Mouse (Mus musculus): ENCODE measurements at regions not wholly inside any gene's neighbourhood (a gene's known extent, or its start where the extent isn't known, plus 50 kb on each side); places are given as distances from the start of the nearest gene placed in this dataset.
"Not testable (repeated sequence)": the region's sequence is repeated elsewhere in the genome, so short reads cannot be mapped to it uniquely, and the experiment has no call there.

GRCm38 (mm10) chr13:70233896-70234799 lies 403.3 kb downstream of the Ice1 start:
- H3K27ac ChIP-seq (replicated peaks; ENCODE audit: low read depth, low read length): no peak overlapping the region
- 31% methylated on average over 22 of the region's 22 CpGs for WGBS
- DNase-seq (ENCODE audit: low spot score) (peak; percentile 59), ATAC-seq (ENCODE audit: low read depth) (peak; percentile 84)
- no peaks in the 10 kb centered on the region for H3K4me1 ChIP-seq (ENCODE audit: control insufficient read depth, insufficient read depth, low read length)
- no peak overlapping the region for H3K9ac ChIP-seq (ENCODE audit: low read depth, low read length)
- no peak overlapping the region for H3K4me3 ChIP-seq (ENCODE audit: low read depth, low read length)
- H3K4me2 ChIP-seq (ENCODE audit: low read depth, low read length): peak overlapping the region; percentile 35
- H3K9me3 ChIP-seq (ENCODE audit: control insufficient read depth, low read length): no peaks in the 10 kb centered on the region
- no peaks in the 10 kb centered on the region for H3K36me3 ChIP-seq (ENCODE audit: control insufficient read depth, insufficient read depth, low read length)
- H3K27me3 ChIP-seq (replicated peaks; ENCODE audit: control insufficient read depth, insufficient read depth, low read length): no peaks in the 10 kb centered on the region

- H3K4me1 ChIP-seq (ENCODE audit: control insufficient read depth, insufficient read depth, low read length): no peaks in the 10 kb centered on the region
- no peak overlapping the region for H3K9ac ChIP-seq (ENCODE audit: low read depth, low read length)
- no peak for ATAC-seq (ENCODE audit: low read depth)
- DNase-seq (ENCODE audit: low spot score): no peak
- no peaks in the 10 kb centered on the region for H3K36me3 ChIP-seq (ENCODE audit: control insufficient read depth, insufficient read depth, low read length)
- H3K9me3 ChIP-seq (ENCODE audit: control insufficient read depth, low read length): no peaks in the 10 kb centered on the region
- no peak overlapping the region for H3K27ac ChIP-seq (replicated peaks; ENCODE audit: low read depth, low read length)
- H3K27me3 ChIP-seq (replicated peaks; ENCODE audit: control insufficient read depth, insufficient read depth, low read length): no peaks in the 10 kb centered on the region
- H3K4me2 ChIP-seq (ENCODE audit: low read depth, low read length): no peak overlapping the region
- WGBS: 89% methylated on average over 4 of the region's 4 CpGs
- no peak overlapping the region for H3K4me3 ChIP-seq (ENCODE audit: low read depth, low read length)
Observed at GRCm38 (mm10) chr13:70243598-70244157, 393.8 kb downstream of the Ice1 start.

DNA sequence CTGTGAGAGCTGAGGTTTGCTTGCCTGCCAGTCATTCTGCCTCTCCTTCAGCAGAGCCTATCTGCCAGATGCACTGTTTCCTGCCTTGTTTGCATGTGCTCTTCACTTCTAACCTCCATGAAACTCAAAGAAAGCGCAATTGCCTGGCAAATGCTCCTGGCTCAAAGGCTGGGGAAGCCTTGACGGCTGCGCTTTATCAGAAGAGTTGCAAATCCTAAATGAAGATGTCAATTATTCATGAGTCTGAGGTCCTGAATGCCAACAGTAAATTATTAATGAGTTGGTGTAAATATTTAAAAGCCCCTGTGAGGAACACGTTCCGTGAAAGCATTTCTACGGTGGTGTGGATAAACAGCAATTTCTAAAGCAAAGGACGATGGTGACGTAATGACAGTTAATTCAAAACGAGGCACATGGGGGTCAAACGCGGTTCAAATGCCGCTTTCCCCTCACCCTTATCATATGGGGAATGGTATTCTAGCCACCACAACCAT lies 377.4 kb downstream of the Ice1 start:
- DNase-seq (ENCODE audit: low spot score) (no peak), ATAC-seq (ENCODE audit: low read depth) (no peak)
- Histone ChIP-seq H3K4me2 (ENCODE audit: low read depth, low read length) (no peak overlapping the region), H3K9ac (ENCODE audit: low read depth, low read length) (no peak overlapping the region), H3K9me3 (ENCODE audit: control insufficient read depth, low read length) (no peaks in the 10 kb centered on the region), H3K36me3 (ENCODE audit: control insufficient read depth, insufficient read depth, low read length) (no peaks in the 10 kb centered on the region), H3K27ac (replicated peaks; ENCODE audit: low read depth, low read length) (no peak overlapping the region), H3K27me3 (replicated peaks; ENCODE audit: control insufficient read depth, insufficient read depth, low read length) (no peaks in the 10 kb centered on the region), H3K4me3 (ENCODE audit: low read depth, low read length) (no peak overlapping the region), H3K4me1 (ENCODE audit: control insufficient read depth, insufficient read depth, low read length) (no peaks in the 10 kb centered on the region)
- 74% methylated on average over 12 of the region's 12 CpGs for WGBS

DNA sequence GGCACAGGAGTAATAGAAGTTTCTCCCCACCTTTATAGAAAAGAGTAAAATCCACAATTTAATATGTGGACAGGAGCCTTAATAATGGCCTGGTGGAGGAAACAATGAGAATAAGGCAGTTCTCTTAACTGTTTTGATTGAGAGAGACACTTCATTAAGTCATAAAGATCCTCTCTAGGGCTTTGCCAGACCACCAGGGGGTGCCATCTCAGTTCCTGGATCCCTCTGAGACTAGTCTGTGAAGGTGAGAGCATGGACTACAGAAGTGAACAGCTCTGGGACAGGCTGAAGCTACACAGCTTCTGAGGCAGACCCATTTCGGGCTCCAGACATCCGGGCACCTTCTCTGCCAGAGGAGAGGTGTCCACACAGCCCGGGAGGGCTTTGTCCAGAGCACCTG lies 373.8 kb downstream of the Ice1 start:
- no peaks in the 10 kb centered on the region for H3K36me3 ChIP-seq (ENCODE audit: control insufficient read depth, insufficient read depth, low read length)
- 90% methylated on average over 3 of the region's 3 CpGs for WGBS
- no peak overlapping the region for H3K9ac ChIP-seq (ENCODE audit: low read depth, low read length)
- H3K4me2 ChIP-seq (ENCODE audit: low read depth, low read length): no peak overlapping the region
- no peak overlapping the region for H3K4me3 ChIP-seq (ENCODE audit: low read depth, low read length)
- H3K27ac ChIP-seq (replicated peaks; ENCODE audit: low read depth, low read length): no peak overlapping the region
- no peak for ATAC-seq (ENCODE audit: low read depth)
- H3K27me3 ChIP-seq (replicated peaks; ENCODE audit: control insufficient read depth, insufficient read depth, low read length): no peaks in the 10 kb centered on the region
- no peak for DNase-seq (ENCODE audit: low spot score)
- H3K4me1 ChIP-seq (ENCODE audit: control insufficient read depth, insufficient read depth, low read length): no peaks in the 10 kb centered on the region
- H3K9me3 ChIP-seq (ENCODE audit: control insufficient read depth, low read length): no peaks in the 10 kb centered on the region

GRCm38 (mm10) chr13:70276884-70277378 lies 360.5 kb downstream of the Ice1 start:
- H3K27ac ChIP-seq (replicated peaks; ENCODE audit: low read depth, low read length): 0 out of 2 replicates have a peak overlapping the region, but pooled peaks have one; percentile 39
- 90% methylated on average over 10 of the region's 10 CpGs for WGBS
- H3K4me1 ChIP-seq (ENCODE audit: control insufficient read depth, insufficient read depth, low read length); H3K4me2 ChIP-seq (ENCODE audit: low read depth, low read length); ATAC-seq (ENCODE audit: low read depth); H3K27me3 ChIP-seq (replicated peaks; ENCODE audit: control insufficient read depth, insufficient read depth, low read length); H3K36me3 ChIP-seq (ENCODE audit: control insufficient read depth, insufficient read depth, low read length); H3K9ac ChIP-seq (ENCODE audit: low read depth, low read length); H3K4me3 ChIP-seq (ENCODE audit: low read depth, low read length); DNase-seq (ENCODE audit: low spot score); H3K9me3 ChIP-seq (ENCODE audit: control insufficient read depth, low read length): not testable (repeated sequence)

DNA sequence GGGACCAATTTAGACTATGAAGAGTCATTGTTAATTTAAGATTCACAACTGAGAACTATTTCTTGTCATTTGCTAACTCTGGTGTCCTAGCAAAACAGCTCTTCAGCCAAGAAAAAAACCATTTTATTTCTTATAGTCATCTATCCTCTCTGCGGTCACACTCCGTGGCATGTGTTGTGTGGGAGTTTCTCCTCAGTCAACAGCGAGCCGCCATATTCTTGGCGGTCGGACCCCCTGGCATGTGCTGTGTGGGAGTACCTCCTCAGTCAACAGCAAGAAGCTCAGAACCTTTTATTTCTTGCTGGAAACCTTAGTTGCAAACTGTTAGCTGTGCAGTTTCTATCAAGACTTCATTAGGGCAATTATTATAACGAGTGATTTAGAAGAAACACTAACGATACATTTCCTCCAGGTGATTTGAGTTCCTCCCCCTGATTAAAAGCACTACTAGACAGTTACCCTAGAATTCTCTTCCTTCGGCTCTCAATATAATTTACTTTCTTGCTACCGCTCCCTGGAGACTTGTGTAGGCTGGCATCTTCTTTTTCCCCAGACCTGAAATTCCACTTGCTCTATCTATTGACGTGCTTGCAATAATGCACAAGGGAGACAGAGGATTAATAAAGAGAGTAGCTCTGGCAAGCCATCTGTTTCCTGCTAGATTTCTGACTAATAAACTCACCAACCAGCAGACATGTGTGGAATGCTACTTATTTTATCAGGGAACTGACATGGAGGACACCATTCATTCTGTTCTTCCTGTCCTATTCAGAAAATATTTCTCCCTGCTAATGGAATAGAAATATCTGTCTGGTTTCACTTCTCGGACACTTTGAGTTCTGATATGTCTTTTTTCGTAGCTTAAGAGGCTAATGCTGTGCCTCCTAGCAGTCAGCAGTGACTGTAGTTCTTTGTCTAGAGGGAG lies 359.5 kb downstream of the Ice1 start:
- no peak overlapping the region for H3K9ac ChIP-seq (ENCODE audit: low read depth, low read length)
- WGBS: 71% methylated on average over 13 of the region's 13 CpGs
- no peak overlapping the region for H3K4me2 ChIP-seq (ENCODE audit: low read depth, low read length)
- no peak overlapping the region for H3K4me3 ChIP-seq (ENCODE audit: low read depth, low read length)
- no peaks in the 10 kb centered on the region for H3K9me3 ChIP-seq (ENCODE audit: control insufficient read depth, low read length)
- DNase-seq (ENCODE audit: low spot score) (peak; percentile 31), ATAC-seq (ENCODE audit: low read depth) (no peak)
- H3K4me1 ChIP-seq (ENCODE audit: control insufficient read depth, insufficient read depth, low read length): peaks cover 5% of the 10 kb centered on the region; the same call in 1 of the 2 replicates
- no peaks in the 10 kb centered on the region for H3K36me3 ChIP-seq (ENCODE audit: control insufficient read depth, insufficient read depth, low read length)
- peak overlapping the region; percentile 3; the same call in 1 of the 2 replicates for H3K27ac ChIP-seq (replicated peaks; ENCODE audit: low read depth, low read length)
- H3K27me3 ChIP-seq (replicated peaks; ENCODE audit: control insufficient read depth, insufficient read depth, low read length): no peaks in the 10 kb centered on the region

DNA sequence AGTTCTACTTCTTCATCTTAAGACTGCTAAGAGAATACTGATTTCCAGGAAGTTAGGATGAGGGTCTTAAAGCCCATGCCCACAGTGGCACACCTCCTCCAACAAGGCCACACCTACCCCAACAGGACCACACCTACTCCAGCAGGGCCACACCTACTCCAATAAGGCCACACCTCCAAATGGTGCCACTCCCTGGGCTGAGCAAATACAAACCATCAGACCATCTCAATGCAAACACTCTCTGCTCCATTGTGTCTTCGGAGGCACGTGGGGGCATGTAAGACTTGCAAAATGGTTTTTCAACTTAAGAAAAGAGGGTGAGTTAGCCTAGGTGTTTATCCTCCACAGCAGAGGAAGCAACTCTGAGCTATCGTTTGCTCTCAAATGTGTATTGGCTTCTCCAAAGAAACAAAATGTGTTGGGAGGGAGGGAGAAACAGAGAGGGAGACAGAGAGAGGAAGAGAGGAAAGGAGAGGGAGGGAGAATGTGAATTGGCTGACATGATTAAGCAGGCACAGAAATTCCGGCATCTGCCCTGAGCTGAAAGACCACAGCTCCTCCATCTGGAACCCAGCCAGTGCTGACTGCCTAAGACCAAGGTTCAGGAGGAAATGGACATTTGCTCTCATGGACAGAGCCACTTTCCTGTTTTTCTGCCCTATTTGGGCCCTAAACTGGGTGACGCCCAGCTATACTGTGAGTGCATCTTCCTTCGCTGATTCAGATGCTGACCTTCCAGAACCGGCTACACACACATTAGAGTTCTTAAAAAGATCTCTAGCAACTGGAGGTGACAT lies 356.2 kb downstream of the Ice1 start:
- DNase-seq (ENCODE audit: low spot score) (peak; percentile 30), ATAC-seq (ENCODE audit: low read depth) (no peak)
- Histone ChIP-seq H3K27ac (replicated peaks; ENCODE audit: low read depth, low read length) (no peak overlapping the region), H3K27me3 (replicated peaks; ENCODE audit: control insufficient read depth, insufficient read depth, low read length) (no peaks in the 10 kb centered on the region), H3K9ac (ENCODE audit: low read depth, low read length) (no peak overlapping the region), H3K4me3 (ENCODE audit: low read depth, low read length) (no peak overlapping the region), H3K9me3 (ENCODE audit: control insufficient read depth, low read length) (no peaks in the 10 kb centered on the region), H3K4me2 (ENCODE audit: low read depth, low read length) (no peak overlapping the region), H3K4me1 (ENCODE audit: control insufficient read depth, insufficient read depth, low read length) (peaks cover 5% of the 10 kb centered on the region; the same call in 1 of the 2 replicates), H3K36me3 (ENCODE audit: control insufficient read depth, insufficient read depth, low read length) (no peaks in the 10 kb centered on the region)
- 69% methylated on average over 7 of the region's 7 CpGs for WGBS

Data from embryonic facial prominence, embryonic 14.5 days (tissue).